Mouse (Mus musculus): ENCODE measurements around the gene Atp9a. TPM values are rescaled to one million over a fixed set of nuclear protein-coding genes. Genes with fewer than 3 reads are reported as not detected.

Atp9a gene
- total RNA-seq, 2 experiments from 2014 or later, result 390 to 450 TPM

GRCm38 (mm10) chr2:168742649-168743048 is 440 bp upstream of the Atp9a start:
- intact Hi-C loops (cut with DNase I), result loop anchor here (5.0 kb wide), 1 partner anchor 50 kb away; no protein-coding TSS in a partner anchor

GRCm38 (mm10) chr2:168741273-168742058 is 743 bp downstream of the Atp9a start:
- intact Hi-C loops (cut with DNase I), result loop anchor here (5.0 kb wide), 1 partner anchor 49 kb away; no protein-coding TSS in a partner anchor
- DNase-seq (ENCODE audit: low spot score in 2 of 2), result peak; percentile 80 to 86

More at GRCm38 (mm10) chr2:168742649-168743048, 440 bp upstream of the Atp9a start:
- peak in 1 of 2 experiments; percentile 57 for DNase-seq (ENCODE audit: low spot score in 2 of 2)

GRCm38 (mm10) chr2:168740496-168740895 is 1.7 kb downstream of the Atp9a start:
- intact Hi-C loops (cut with DNase I), result loop anchor here (5.0 kb wide), 1 partner anchor 48 kb away; no protein-coding TSS in a partner anchor
- no peak for DNase-seq (ENCODE audit: low spot score in 2 of 2)

- intact Hi-C loops (cut with DNase I), result no loop called here
- DNase-seq (ENCODE audit: low spot score in 2 of 2), result no peak
Observed at GRCm38 (mm10) chr2:168738854-168739253, 3.4 kb downstream of the Atp9a start.

GRCm38 (mm10) chr2:168737878-168738277 is 4.3 kb downstream of the Atp9a start:
- intact Hi-C loops (cut with DNase I), result no loop called here
- no peak for DNase-seq (ENCODE audit: low spot score in 2 of 2)

GRCm38 (mm10) chr2:168734023-168734422 is 8.2 kb downstream of the Atp9a start:
- peak in 1 of 2 experiments; percentile 25 for DNase-seq (ENCODE audit: low spot score in 2 of 2)
- intact Hi-C loops (cut with DNase I), result no loop called here

GRCm38 (mm10) chr2:168731258-168731657 is 11.0 kb downstream of the Atp9a start:
- DNase-seq (ENCODE audit: low spot score in 2 of 2), result no peak
- intact Hi-C loops (cut with DNase I), result no loop called here

GRCm38 (mm10) chr2:168729736-168730135 is 12.5 kb downstream of the Atp9a start:
- intact Hi-C loops (cut with DNase I), result no loop called here
- DNase-seq (ENCODE audit: low spot score in 2 of 2), result no peak

GRCm38 (mm10) chr2:168728045-168728444 is 14.2 kb downstream of the Atp9a start:
- DNase-seq (ENCODE audit: low spot score in 2 of 2), result no peak
- intact Hi-C loops (cut with DNase I), result no loop called here

- no peak for DNase-seq (ENCODE audit: low spot score in 2 of 2)
- intact Hi-C loops (cut with DNase I), result no loop called here
Observed at GRCm38 (mm10) chr2:168726007-168726406, 16.2 kb downstream of the Atp9a start.

GRCm38 (mm10) chr2:168721313-168721712 is 20.9 kb downstream of the Atp9a start:
- intact Hi-C loops (cut with DNase I), result no loop called here
- DNase-seq (ENCODE audit: low spot score in 2 of 2), result no peak

- intact Hi-C loops (cut with DNase I), result no loop called here
- no peak for DNase-seq (ENCODE audit: low spot score in 2 of 2)
Observed at GRCm38 (mm10) chr2:168719742-168720141, 22.5 kb downstream of the Atp9a start.

- intact Hi-C loops (cut with DNase I), result no loop called here
- no peak for DNase-seq (ENCODE audit: low spot score in 2 of 2)
Observed at GRCm38 (mm10) chr2:168718735-168719134, 23.5 kb downstream of the Atp9a start.

- intact Hi-C loops (cut with DNase I), result no loop called here
- DNase-seq (ENCODE audit: low spot score in 2 of 2), result no peak
Observed at GRCm38 (mm10) chr2:168718267-168718666, 23.9 kb downstream of the Atp9a start.

GRCm38 (mm10) chr2:168712199-168713176 is 29.7 kb downstream of the Atp9a start:
- peak; percentile 39 to 42 for DNase-seq (ENCODE audit: low spot score in 2 of 2)

GRCm38 (mm10) chr2:168710979-168711378 is 31.2 kb downstream of the Atp9a start:
- intact Hi-C loops (cut with DNase I), result no loop called here
- DNase-seq (ENCODE audit: low spot score in 2 of 2), result no peak

More at GRCm38 (mm10) chr2:168712199-168713176, 29.7 kb downstream of the Atp9a start:
- intact Hi-C loops (cut with DNase I), result no loop called here

GRCm38 (mm10) chr2:168707766-168708165 is 34.4 kb downstream of the Atp9a start:
- no peak for DNase-seq (ENCODE audit: low spot score in 2 of 2)
- intact Hi-C loops (cut with DNase I), result no loop called here

- intact Hi-C loops (cut with DNase I), result no loop called here
- DNase-seq (ENCODE audit: low spot score in 2 of 2), result peak; percentile 54 to 59
Observed at GRCm38 (mm10) chr2:168702266-168702665, 39.9 kb downstream of the Atp9a start.

- intact Hi-C loops (cut with DNase I), result no loop called here
- DNase-seq (ENCODE audit: low spot score in 2 of 2), result no peak
Observed at GRCm38 (mm10) chr2:168695027-168695403, 47.2 kb downstream of the Atp9a start.
